Mouse (Mus musculus): ENCODE measurements around the gene Megf11.

Gene Megf11

GRCm38 (mm10) chr9:64385511-64386465, at the start of gene Megf11:
Gene Megf11 (plus strand): TSS chr9:64385626.
- DNase-seq: peak; percentile 40

GRCm38 (mm10) chr9:64335825-64336224, 49.6 kb upstream of the Megf11 start:
- DNase-seq: no peak

GRCm38 (mm10) chr9:64339361-64339760, 46.1 kb upstream of the Megf11 start:
- DNase-seq: no peak

GRCm38 (mm10) chr9:64340351-64341253, 44.8 kb upstream of the Megf11 start:
- peak; percentile 83 for DNase-seq

GRCm38 (mm10) chr9:64341254-64341566, 44.2 kb upstream of the Megf11 start, which contains the start of gene Dis3l:
Gene Dis3l (minus strand): TSS chr9:64341288.
- DNase-seq: no peak

- no peak for DNase-seq
These were observed 43.8 kb upstream of the Megf11 start for GRCm38 (mm10) chr9:64341671-64342070.

GRCm38 (mm10) chr9:64343656-64344055, 41.8 kb upstream of the Megf11 start:
- DNase-seq: no peak

- DNase-seq: no peak
These were observed 39.5 kb upstream of the Megf11 start for GRCm38 (mm10) chr9:64345931-64346330.

GRCm38 (mm10) chr9:64347377-64347776, 38.0 kb upstream of the Megf11 start:
- DNase-seq: no peak

GRCm38 (mm10) chr9:64349490-64349889, 35.9 kb upstream of the Megf11 start:
- no peak for DNase-seq

GRCm38 (mm10) chr9:64351191-64351590, 34.2 kb upstream of the Megf11 start:
- DNase-seq: peak; percentile 32

GRCm38 (mm10) chr9:64355627-64356026, 29.8 kb upstream of the Megf11 start:
- no peak for DNase-seq

- no peak for DNase-seq
These were observed 24.0 kb upstream of the Megf11 start for GRCm38 (mm10) chr9:64361231-64361950.

- no peak for DNase-seq
These were observed 15.6 kb upstream of the Megf11 start for GRCm38 (mm10) chr9:64369871-64370270.

- no peak for DNase-seq
These were observed 14.1 kb upstream of the Megf11 start for GRCm38 (mm10) chr9:64371305-64371819.

- no peak for DNase-seq
These were observed 9.0 kb upstream of the Megf11 start for GRCm38 (mm10) chr9:64376380-64376779.

- DNase-seq: no peak
These were observed 2.2 kb upstream of the Megf11 start for GRCm38 (mm10) chr9:64383021-64383788.

- no peak for DNase-seq
These were observed 1.2 kb downstream of the Megf11 start for GRCm38 (mm10) chr9:64386466-64387211.

GRCm38 (mm10) chr9:64389576-64390292, 4.3 kb downstream of the Megf11 start:
- DNase-seq: no peak

- peak; percentile 82 for DNase-seq
These were observed 8.6 kb downstream of the Megf11 start for GRCm38 (mm10) chr9:64393914-64394596.
